Mouse (Mus musculus) CH12.LX (cell line): ENCODE measurements at regions not wholly inside any gene's neighbourhood (a gene's known extent, or its start where the extent isn't known, plus 50 kb on each side); places are given as distances from the start of the nearest gene placed in this dataset.

Source experiments
- DNase-seq: peaks from one replicate; pipeline ENCODE4 v3.0.0-alpha.2; 2013; ENCODE audit errors: extremely low read depth
- H3K27ac ChIP-seq: 2 replicates; pipeline ENCODE4 v1.5.1; 2012; ENCODE audit warnings: low read depth, mild to moderate bottlenecking, control low read depth, moderate library complexity; ENCODE audit not compliant: insufficient read depth
- H3K27me3 ChIP-seq: replicated peaks from 2 replicates; pipeline ENCODE3; 2012; ENCODE audit warnings: inconsistent platforms
- H3K36me3 ChIP-seq, 2 experiments: replicated peaks in 1 of 2; 2 replicates each; pipeline versions ENCODE3 to v1.6.1; 2012; ENCODE audit warnings: inconsistent platforms in 1 of 2, low read length in 1 of 2, mild to moderate bottlenecking in 1 of 2, mixed read lengths in 1 of 2, moderate library complexity in 1 of 2; ENCODE audit not compliant: control insufficient read depth in 1 of 2, insufficient read depth in 1 of 2
- H3K4me1 ChIP-seq, 2 experiments: 2 replicates each; pipeline ENCODE4 v1.6.1; 2012; ENCODE audit warnings: inconsistent platforms in 1 of 2, moderate library complexity in 1 of 2; ENCODE audit not compliant: insufficient read depth in 2 of 2, control insufficient read depth in 1 of 2
- H3K4me2 ChIP-seq: 2 replicates; pipeline ENCODE4 v1.6.1; 2012; ENCODE audit warnings: low read depth, mild to moderate bottlenecking, control low read depth; ENCODE audit not compliant: poor library complexity, insufficient read depth, severe bottlenecking
- H3K4me3 ChIP-seq, 3 experiments: fragments of 150-350 bp in 1 of 3; sonication (generic) in 1 of 3; replicated peaks in 1 of 3; 2 replicates each; pipeline versions ENCODE3 to v1.5.1; 2011 to 2012; ENCODE audit warnings: low read depth in 2 of 3, low read length in 2 of 3, mild to moderate bottlenecking in 2 of 3, moderate library complexity in 2 of 3, control low read depth in 1 of 3, improper control_type of control experiment in 1 of 3, inconsistent platforms in 1 of 3, mixed read lengths in 1 of 3; ENCODE audit not compliant: poor library complexity in 1 of 3
- H3K79me2 ChIP-seq: replicated peaks from 2 replicates; pipeline ENCODE4 v1.6.1; 2012; ENCODE audit warnings: mild to moderate bottlenecking, moderate library complexity; ENCODE audit not compliant: control insufficient read depth, poor library complexity, insufficient read depth, severe bottlenecking; ENCODE audit errors: extremely low read depth
- H3K9ac ChIP-seq: 2 replicates; pipeline ENCODE4 v1.6.1; 2012; ENCODE audit warnings: low read depth, mild to moderate bottlenecking, control low read depth, moderate library complexity; ENCODE audit not compliant: insufficient read depth
- H3K9me3 ChIP-seq: replicated peaks from 2 replicates; pipeline ENCODE3; 2012; ENCODE audit warnings: low read length, inconsistent platforms, mixed read lengths
- BHLHE40 ChIP-seq: IDR thresholded peaks from 2 replicates; pipeline ENCODE4 v1.6.1; 2011; ENCODE audit warnings: mild to moderate bottlenecking, low read depth, low read length, improper control_type of control experiment
- ELF1 ChIP-seq: IDR thresholded peaks from 2 replicates; pipeline ENCODE4 v1.6.1; 2014; ENCODE audit warnings: low read depth, mild to moderate bottlenecking, inconsistent platforms, low read length, improper control_type of control experiment
- JUND ChIP-seq: conservative IDR thresholded peaks from 2 replicates; pipeline ENCODE4 v1.6.1; 2011; ENCODE audit warnings: low read depth, low read length, improper control_type of control experiment
- MAFK ChIP-seq: IDR thresholded peaks from 2 replicates; pipeline ENCODE4 v1.6.1; 2011; ENCODE audit warnings: low read length, improper control_type of control experiment; ENCODE audit not compliant: insufficient replicate concordance
- NELFE ChIP-seq: IDR thresholded peaks from 2 replicates; pipeline ENCODE4 v1.6.1; 2011; ENCODE audit warnings: low read depth, low read length, improper control_type of control experiment
- RAD21 ChIP-seq: IDR thresholded peaks from 2 replicates; pipeline ENCODE4 v1.6.1; 2011; ENCODE audit warnings: low read depth, mild to moderate bottlenecking, low read length, improper control_type of control experiment, moderate library complexity
- SIN3A ChIP-seq: IDR thresholded peaks from 2 replicates; pipeline ENCODE4 v1.6.1; 2012; ENCODE audit warnings: low read length, improper control_type of control experiment, inconsistent platforms
- ZC3H11A ChIP-seq: IDR thresholded peaks from 2 replicates; pipeline ENCODE4 v1.6.1; 2012; ENCODE audit warnings: low read depth, mild to moderate bottlenecking, inconsistent platforms, low read length, improper control_type of control experiment
- dilution Hi-C: fragments of 300-500 bp; cut with MboI; formaldehyde crosslinking; loops from 2 replicates; pipeline ENCODE4 v1.14.3; 2020; ENCODE audit warnings: low sequenced_read_pairs; ENCODE audit not compliant: extremely low pct_unique_long_range_greater_than_20kb, extremely low pct_ligation_motif_present
- in situ Hi-C: fragments of 300-500 bp; cut with MboI; formaldehyde crosslinking; loops from 3 replicates; pipeline ENCODE4 v1.14.3; 2019; ENCODE audit warnings: low sequenced_read_pairs, low pct_ligation_motif_present, low pct_unique_long_range_greater_than_20kb, mixed read lengths

GRCm38 (mm10) chr1:61587251-61587650 is 51.4 kb upstream of the Pard3b start:
- no peak for DNase-seq
- in situ Hi-C loops = no loop called here
- no peaks in the 10 kb centered on the region for H3K36me3 ChIP-seq

More at GRCm38 (mm10) chr1:61587251-61587650, 51.4 kb upstream of the Pard3b start:
- no peaks in the 10 kb centered on the region for H3K4me1 ChIP-seq
- H3K9ac ChIP-seq = no peak overlapping the region
- no peak overlapping the region for H3K27ac ChIP-seq
- H3K4me2 ChIP-seq = no peak overlapping the region
- H3K27me3 ChIP-seq = no peaks in the 10 kb centered on the region
- dilution Hi-C loops = no loop called here
- TF ChIP-seq MAFK = no peak
- TF ChIP-seq RAD21 = no peak
- TF ChIP-seq ELF1 = no peak
- TF ChIP-seq BHLHE40 = no peak
- TF ChIP-seq ZC3H11A = no peak
- TF ChIP-seq NELFE = no peak
- TF ChIP-seq SIN3A = no peak
- no peak for TF ChIP-seq JUND
- no peaks in the 10 kb centered on the region for H3K9me3 ChIP-seq
- no peaks in the 10 kb centered on the region for H3K79me2 ChIP-seq
- no peak overlapping the region for H3K4me3 ChIP-seq
